Mouse (Mus musculus) intestine, embryonic 15.5 days (tissue): ENCODE results near the gene Ndufa4. TPM values are rescaled to one million over a fixed set of nuclear protein-coding genes. Genes with fewer than 3 reads are reported as not detected.

Experiments
- polyA plus RNA-seq: library from polyadenylated mRNA; unstranded; fragments of >200 nt; fragmentation: Nextera tagmentation; extraction: Ambion mirVana; gene quantifications from 2 replicates; pipeline ENCODE4 v1.2.1, GENCODE M21; 2015

Gene Ndufa4
- polyA plus RNA-seq, 1 experiment from 2014 or later, result 1,137 TPM

Other genes starting within 250 kb of the Ndufa4 start
- 49.7 and 51.3 TPM in 2 replicates for gene Phf14, start 312 bp upstream of the Ndufa4 start, polyA plus RNA-seq